Mouse (Mus musculus) urinary bladder, postnatal 14 days (tissue): Measurements from ENCODE around the gene Lman2.

Experiments used
- DNase-seq: peaks from one replicate; pipeline ENCODE4 v3.0.0; 2021; ENCODE audit warnings: low spot score

The Lman2 gene

DNA sequence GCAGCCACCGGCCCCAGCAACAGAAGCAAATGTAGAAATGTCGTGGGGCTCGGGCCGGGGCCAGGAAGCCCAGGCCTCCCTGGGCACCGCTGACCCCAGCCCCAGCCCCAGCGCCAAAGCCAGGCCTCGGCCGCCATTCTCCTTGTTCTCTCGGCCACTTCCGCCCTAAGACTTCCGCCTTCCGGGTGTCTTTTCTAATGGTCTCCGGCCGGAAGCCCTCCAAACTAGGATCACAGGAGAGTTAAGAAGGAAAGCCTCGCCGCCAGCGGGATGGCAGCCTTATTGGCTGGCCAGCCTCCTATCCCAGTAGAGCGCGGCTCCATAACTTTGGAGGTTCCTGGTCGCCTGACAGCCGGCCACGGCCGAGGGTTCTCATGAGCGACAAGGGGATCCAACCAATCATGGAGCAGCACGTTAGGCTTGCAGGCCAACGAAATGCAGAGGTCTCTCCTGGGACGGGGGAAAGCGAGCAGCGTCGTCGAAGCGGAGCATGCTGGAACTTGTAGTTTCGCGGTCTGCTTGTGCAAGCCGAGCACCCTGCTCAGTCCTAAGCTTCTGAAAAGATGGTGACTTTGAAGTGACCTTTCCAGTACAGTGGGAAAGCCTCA, at the start of gene Lman2:
Gene Lman2 (minus strand): TSS at position 331 of the 608 bp plus-strand sequence.
- peak; percentile 97 for DNase-seq

DNA sequence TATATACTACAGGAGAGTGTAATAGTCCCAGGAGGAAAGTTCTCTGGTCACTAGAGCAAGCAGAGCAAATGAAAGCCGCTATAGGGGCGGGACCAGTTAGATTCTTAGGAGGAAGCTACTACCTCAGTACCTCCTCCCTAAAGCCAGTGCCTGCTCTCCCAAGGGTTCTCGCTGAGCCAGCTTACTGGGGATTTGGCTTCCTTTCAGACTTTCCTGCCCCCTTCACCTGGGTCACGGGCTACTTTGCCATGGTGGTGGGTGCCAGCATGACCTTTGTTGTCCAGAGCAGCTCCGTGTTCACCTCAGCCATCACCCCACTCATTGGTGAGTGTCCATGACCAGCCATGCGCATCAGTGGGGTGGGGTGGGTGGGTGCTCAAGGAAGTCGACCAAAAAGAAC, 49.2 kb upstream of the Lman2 start:
- no peak for DNase-seq

DNA sequence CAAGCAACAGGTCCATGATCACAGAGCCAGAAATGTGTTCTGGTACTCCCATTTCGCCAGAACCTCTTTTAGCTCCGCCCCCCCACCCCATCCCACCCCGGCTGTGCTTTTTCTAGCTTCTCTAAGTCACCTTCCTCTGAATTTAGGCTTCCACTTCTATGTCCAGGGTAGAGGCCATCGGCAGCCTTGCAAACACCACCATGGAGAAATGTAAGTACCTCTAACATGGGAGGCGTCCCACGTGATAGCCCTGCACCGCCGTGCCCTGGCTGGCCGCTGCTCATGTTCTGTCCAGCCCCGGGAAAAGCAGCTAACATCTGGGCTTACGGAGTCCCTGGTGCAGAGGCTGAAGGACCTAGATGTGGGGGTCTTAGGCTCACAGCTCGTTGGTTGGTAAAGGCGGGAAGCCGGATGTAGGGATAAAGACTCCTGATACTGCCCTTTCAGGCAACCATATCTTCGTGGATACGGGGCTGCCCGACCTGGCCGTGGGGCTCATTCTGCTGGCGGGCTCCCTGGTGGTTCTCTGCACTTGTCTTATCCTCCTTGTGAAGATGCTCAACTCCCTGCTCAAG, 46.0 kb upstream of the Lman2 start:
- DNase-seq: no peak

DNA sequence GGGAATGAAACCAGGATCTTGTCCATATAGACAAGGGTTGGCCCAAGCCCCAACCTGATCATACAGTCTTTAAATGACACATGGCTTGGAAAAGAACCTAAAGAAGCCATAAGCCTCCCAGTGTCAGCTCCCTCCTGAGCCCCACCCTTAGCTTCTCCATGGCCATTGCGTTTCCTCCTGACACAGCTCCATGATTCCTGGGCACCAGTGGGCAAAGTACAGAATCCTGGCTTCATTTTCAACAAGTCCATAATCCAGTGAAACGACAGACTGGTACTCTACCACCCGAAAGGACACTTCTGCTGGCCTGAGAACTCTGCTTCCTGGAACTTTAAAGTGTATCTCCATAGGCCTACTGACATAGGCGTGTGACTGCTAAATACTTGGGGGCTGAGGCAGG, 44.8 kb upstream of the Lman2 start:
- DNase-seq: no peak

DNA sequence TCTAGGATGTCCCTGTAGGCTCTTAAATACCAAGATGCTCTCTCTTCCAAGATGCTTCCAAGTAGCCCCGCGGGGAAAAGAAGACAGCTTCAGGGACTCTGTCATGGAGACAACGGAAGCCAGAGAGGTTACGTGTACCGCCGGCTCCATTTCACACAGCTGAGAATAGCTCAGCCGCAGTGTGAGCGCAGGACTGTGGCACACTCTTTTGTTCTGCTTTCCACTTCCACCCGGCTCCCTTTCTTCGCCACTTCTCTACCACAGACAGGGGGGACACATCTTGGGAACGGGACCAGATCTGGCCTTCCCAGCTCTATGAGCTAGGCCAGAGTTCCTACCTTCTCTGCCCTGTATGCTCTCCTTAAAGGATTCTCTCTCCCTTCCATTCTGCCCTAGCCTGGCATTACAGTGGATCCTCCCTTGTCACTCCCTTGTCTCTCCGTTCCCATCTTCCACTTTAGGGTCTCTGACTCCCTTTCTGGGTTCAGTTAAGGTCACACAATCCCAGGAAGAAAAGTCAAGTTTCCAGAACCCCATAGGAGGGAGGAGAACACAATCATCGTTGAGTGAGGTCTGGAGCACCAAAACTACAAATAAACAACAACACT, 43.3 kb upstream of the Lman2 start:
- no peak for DNase-seq

DNA sequence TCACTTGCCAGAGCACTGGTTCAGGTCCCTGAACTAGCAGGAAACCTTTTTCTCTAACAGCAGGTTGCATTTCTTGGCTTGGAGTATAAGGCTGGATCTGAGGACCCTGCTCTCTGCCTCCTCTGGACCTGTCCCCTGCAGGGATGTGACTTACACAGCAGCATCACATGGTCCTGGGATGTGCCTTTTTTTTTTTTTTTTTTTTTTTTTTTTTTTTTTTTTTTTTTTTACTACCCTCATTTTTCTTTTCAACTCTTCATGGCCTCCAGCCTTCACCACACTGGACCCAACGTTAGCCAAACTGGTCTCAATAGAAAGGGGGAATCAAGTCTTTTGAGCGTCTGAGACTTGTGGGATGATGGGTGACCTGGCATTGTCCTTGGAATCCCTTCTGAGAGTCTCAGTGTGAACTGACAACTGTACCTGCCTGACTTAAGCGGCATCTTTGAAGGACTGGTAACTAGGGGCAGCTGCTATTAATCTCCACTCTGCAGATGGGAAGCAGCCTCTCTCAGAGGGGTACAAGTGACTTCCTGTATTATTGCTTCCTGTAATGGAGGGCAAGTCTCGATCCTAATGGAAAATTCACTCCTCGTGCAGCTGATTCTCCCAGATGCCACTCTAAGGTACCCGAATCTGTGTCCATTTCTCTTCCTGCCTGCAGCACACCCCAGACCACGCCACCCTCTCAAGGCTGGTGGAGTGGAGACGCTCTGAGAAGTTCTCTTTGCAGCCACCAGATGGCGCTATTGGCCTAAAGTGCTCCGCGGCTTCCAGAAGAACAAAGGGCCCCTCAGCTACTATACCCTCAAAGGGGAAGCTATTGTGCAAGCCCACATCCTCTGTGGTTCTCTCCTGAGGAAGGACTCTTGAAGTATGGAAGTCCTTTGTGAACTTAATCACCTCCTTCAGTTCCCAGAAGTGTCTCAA, 42.5 kb upstream of the Lman2 start:
- DNase-seq: peak; percentile 74

DNA sequence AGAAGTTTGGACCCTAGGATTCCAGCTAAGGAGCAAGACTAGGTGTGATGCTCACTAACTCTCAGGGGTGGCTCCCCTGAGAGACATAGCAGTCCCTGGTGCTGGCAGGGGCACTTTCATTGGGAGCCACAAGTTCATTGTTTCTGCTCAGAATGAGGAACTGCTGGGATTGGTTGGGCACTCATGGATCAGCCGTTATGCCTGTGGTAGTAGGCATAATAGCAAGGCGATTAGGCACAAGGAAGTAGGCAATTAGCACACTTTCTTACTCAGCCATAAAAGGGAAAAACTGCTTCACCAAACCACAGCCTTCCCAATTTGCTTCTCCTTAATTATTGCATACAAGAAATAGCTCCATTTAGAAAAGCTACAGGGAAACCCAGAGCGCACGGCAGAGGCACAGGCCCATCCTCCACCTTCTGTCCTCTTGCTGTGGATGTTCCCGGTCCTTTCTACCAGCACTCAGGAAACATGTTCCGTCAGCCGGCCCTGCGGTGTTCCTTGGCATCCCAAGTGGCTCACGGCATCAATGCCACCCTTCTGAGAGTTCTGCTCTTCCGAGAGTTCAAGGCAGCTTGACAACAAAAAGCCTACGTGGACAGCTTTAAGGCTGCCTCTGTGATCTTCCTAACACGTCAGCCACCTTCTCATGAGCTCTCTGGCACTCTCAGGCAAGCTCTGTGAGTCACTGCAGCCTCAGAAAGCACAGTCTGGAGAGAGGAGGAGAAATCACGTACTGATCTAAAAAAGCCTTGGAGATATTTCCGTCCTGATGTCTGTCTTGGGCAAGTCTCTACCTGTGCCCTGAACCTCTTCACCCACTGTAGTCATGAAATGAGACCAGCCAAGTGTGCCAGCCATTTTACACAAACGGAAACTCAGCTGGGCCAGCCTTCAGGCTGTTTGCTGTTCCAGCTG, 41.6 kb upstream of the Lman2 start:
- DNase-seq: peak; percentile 54

DNA sequence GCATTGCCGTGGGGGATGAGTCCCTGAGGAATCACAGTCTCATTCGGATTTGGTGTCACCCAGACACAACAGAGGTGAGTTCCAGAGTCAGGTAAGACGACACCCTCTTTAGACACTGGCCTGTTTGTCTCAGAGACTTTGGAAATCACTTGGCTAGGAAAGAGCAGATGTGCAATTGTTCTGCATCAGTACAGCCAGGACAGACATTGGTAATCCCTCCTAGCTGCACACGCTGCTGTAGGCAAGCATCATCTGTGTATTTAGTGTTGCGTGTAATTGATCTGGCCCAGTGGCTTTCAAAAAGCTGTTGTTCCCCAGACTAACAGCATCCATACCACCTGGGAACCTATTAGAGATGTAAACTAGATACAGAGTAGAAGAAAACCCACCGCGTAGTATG, 40.7 kb upstream of the Lman2 start:
- no peak for DNase-seq

DNA sequence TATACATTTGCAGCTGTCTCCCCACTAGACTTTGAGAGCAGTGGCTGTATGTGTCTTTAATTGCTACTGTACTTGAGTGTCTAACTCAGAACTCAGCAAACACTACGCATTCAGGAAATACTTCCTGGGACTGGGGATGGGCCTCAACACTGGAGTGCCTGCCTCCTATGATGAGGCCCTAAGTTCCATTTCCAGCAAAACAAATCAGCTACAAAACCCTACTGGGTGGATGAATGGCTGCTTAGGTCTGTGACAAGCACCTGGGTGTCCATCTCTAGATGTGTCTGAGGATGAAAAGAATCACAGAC, 37.4 kb upstream of the Lman2 start:
- DNase-seq: no peak

DNA sequence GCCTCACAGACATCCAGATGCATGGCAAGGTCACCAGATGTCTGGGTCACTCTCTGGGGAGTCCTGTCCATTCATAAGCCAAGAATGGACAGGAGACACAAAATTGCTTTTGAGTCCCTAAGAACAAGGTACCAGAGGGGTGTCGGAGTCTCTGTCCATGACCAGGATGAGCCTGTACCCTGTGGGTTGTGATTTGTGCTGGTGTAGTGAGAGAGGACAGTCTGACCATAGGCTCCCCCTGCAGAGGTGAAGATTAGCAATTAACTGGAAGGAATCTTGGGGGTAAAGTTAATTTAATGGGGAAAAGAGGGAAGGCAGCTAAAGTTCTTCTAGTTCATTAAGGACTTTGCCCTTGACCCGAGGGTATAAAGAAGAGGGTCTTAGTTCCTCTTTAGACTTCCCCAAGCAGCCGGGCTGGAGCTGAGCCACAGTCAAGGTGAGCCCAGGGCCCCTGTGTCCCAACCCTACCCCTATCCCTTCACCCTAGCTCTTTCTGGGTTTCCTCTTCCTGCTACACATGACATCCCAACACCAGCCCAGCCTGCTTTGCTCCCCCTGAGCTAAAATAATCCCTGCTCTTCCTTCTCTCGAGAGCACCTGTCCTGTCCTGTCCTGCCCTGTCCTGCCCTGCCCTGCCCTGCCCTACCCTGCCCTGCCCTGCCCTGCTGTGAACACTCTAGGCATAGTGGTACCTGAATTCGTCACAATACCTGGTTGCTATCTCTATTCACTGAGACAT, 36.9 kb upstream of the Lman2 start:
- peak; percentile 23 for DNase-seq

DNA sequence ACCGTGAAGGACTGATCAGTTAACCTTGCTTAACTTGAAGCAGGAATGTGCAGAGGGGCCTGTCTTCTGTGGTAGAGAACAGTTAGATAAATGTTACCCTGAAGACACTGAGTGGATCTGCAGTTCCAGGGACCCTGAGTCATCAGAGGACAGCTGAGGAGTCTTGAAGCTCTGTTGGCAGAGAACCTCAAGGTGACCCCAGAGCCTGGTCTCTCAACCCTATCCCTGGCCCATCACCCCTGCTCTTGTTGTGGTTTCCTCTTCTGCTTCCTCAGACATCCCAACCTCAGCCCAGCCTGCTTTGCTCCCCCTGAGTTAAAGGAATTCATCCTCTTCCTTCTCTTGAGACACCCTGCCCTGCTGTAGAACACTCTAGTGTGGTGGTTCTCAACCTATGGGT, 35.5 kb upstream of the Lman2 start, which contains the start of gene Slc34a1:
Gene Slc34a1 (plus strand): TSS at position 100 of the 400 bp plus-strand sequence.
- no peak for DNase-seq

DNA sequence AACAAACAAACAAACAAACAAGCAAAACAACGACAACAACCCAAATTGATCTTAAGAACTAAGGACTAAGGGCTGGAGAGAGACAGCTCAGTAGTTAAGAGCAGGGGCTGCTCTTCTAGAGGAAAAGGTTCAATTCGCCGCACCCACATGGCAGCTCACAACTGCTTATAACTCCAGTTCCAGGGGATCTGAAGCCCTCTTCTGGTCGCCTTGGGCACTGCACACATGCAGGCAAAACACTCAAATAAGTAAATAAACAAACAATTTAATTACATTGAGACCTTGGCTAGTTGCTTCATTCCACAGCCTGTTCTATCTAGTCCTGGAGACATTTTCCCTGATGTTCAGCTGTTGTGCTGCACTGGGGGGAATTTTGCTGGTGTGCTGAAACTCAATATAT, 30.4 kb upstream of the Lman2 start:
- no peak for DNase-seq

DNA sequence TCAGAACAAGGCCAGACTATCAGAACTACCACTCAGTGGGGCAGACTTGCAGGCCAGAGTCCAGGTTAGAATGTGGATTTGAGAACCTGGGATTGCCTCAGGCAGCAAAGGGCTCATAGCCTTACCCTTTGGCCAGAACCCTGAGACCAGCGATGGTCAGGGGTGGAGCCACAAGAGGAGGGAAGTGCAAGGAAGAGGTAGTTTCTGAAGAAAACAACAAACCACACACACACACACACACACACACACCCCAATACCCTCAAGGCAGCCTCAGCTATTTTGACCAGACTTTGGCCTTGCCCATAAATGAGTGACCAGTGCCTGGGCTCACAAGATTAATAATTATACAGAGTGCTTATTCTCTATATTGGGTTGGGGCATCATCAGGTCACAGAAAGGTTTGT, 29.0 kb upstream of the Lman2 start:
- DNase-seq: no peak

DNA sequence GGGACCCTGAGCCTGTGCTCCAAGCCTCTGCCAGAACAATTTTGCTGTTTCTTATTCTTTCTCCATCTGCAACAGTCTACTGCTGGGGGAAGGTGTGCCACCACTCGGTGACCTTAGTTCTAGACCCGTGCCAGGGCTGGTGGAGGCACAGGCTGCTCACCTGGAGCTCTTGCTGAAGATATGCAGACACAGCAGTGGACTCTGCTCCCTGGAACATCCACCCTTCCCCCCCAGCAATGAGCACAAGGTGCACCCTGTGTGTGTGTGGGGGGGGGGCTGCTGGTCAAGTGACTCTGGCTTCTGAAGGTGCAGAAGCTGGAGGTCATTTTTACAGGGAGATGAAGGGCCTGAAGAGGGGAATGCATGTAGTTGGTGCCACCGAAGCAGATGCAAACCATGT, 28.1 kb upstream of the Lman2 start:
- no peak for DNase-seq

DNA sequence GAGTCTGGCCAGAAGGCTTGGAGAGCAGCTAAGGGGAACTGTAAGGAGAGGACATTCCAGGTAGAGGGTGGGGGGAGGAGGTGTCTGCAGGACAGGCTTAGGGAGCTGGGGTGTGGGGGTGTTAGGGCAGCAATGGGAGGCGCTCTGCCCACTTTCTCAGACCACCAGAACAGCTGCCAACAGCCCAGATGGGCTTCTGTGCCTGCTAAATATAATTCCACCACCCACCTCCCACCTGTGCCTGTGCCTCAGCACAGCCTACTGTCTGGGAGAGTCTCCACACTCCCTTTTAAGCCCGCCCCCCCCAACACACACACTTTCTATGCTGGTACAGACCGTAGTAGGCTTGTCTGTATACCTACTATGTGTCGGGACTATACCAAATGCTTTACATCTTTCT, 19.2 kb upstream of the Lman2 start:
- DNase-seq: no peak

DNA sequence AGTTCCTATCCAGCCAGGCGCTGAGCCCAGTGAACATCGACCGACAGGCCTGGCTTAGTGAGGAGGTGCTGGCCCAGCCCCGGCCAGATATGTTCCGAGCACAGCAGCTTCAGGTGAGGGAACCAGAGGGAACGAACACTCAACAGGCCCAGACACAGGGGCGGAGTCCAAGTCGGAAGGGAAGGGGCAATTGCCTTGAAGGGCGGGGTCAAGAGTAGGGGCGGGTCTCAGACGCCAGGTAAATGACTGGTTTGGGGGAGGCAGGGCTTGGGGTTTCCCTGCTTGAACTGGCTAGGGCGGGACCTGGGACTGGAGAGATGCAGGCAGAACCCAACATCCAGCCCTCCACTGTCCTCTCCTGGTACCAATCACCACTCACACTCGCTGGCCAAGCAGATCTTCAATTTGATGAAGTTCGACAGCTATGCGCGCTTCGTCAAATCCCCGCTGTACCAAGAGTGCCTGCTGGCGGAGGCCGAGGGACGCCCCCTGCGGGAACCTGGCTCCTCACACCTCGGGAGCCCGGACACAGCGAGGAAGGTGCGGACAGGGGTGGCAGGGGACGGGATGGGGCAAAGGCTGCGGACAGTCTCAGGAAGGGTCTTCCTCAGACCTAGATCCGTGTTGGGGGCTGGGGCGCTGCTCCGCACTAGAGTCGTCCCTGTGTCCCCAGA, 16.5 kb upstream of the Lman2 start:
- DNase-seq: no peak

DNA sequence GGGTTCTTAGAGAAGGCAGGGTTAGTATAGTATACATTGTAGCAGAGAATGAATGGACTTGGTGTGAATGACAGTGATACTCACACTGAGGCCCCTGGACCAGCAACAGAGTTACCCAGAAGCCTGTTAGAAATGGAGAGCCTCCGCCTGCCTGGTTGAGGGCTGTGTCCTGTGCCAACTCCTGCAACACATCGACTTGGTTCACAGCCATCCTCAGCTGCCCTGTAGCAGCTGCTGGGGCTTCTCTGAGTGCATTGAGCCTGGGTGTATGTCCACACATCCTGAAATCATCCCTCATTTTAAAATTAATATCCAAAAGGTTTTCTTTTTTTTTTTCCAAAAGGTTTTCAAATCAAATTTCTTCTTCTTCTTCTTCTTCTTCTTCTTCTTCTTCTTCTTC, 13.3 kb upstream of the Lman2 start:
- no peak for DNase-seq

DNA sequence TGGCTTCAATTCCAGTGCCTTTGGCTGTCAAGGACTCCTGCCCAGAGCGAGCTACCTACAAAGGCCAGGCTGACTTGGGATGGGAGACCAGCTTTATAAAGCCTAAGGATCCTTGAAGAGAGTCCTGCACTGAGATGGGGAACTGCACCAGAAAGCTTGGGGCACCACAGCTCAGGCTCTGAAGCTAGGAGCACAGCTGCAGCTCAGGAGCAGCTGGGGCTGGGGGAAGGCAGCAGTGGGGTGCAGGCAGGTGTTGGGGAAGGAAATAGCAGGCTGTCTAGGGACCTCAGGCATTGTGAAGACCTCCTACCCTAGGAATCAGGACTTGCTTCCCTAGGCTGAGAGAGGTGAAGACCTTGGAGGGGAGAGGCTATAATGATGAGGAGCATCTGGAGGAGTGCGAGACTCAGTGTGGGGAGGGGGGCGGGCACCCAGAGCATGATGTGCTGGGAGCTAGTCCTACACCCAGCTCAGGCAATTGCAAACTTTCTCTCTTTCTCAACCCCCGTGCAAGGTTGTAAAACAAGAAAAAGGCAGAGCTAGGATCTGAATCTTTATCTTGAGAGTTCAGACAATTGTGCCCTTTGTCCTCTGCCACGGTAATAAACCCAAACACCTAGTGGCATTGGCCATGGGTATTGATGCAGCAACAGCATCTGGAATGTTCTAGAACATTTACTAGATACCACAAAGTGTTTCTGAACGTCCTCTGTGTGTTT, 11.8 kb upstream of the Lman2 start:
- no peak for DNase-seq

DNA sequence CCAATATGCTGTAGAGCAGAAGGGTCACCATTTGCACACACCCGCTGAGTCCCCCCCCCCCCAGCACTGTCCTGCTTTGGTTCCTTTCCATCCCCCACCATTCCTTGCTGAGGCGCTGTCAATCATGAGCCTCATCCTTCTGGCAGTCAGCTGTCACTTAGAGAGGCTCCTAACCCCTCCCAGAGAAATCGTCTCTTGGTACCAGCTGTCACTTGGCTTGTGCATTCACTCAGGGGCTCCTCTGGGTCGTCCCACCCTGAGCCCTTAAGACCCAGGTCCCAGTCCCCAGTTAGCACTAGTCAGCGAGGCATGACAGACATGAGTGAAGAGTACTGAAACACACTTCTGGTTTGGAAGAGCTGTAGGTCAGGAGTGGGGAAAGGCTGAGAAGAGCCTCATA, 9.2 kb upstream of the Lman2 start:
- no peak for DNase-seq
